Mouse (Mus musculus) right cerebral cortex, adult 18-20 months (tissue): ENCODE data around the gene Rxylt1.

Experiments used
- DNase-seq: peaks from one replicate; pipeline ENCODE4 v3.0.0; 2022; ENCODE audit warnings: mixed read lengths

Gene Rxylt1

GRCm38 (mm10) chr10:122040372-122040771, 56.8 kb downstream of the Rxylt1 start:
- no peak for DNase-seq

GRCm38 (mm10) chr10:122039566-122039965, 57.6 kb downstream of the Rxylt1 start:
- DNase-seq, result no peak

- no peak for DNase-seq
Measured at GRCm38 (mm10) chr10:122038554-122038953, 58.6 kb downstream of the Rxylt1 start.

GRCm38 (mm10) chr10:122033271-122033670, 63.9 kb downstream of the Rxylt1 start:
- DNase-seq, result no peak

- no peak for DNase-seq
Measured at GRCm38 (mm10) chr10:122030420-122030819, 66.8 kb downstream of the Rxylt1 start.

GRCm38 (mm10) chr10:122029738-122030137, 67.4 kb downstream of the Rxylt1 start:
- no peak for DNase-seq
